Mouse (Mus musculus): ENCODE measurements around the gene Masp1.

The Masp1 gene

DNA sequence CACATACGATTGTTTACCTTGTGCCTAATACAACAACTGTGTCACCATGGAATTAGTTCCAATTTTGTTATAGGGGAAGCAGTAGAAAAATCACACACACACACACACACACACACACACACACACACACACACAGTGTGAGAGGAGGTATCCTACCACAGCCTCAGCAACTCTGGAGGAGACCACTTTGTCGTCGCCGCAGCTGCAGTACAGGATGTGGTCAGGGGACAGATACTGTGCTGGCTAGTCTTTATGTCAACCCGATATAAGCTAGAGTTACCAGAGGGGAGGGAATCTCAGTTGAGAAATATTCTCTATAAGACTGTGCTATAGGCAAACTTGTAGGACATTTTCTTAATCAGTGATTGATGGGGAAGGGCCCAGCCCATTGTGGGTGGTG lies 63.3 kb downstream of the Masp1 start:
- no peak for DNase-seq

DNA sequence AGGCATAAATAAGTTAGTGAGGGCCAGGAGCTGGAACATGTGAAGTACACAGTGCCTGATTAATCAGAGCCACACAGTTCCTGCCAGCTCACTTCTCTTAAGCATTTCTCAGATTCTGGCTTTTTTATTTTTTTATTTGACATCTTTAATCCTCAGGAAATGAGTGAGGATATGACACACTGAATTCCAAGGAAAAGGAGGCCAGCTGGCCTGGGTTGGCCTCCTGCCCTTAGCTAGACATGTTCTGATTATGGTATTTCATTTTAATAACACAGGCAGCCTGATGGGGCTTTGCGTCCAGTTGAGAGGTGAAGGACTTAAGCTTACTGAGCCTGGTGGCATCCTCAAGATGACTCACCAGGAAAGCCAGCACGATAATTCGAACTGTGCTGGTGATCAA lies 64.1 kb downstream of the Masp1 start:
- peak; percentile 95 for DNase-seq

DNA sequence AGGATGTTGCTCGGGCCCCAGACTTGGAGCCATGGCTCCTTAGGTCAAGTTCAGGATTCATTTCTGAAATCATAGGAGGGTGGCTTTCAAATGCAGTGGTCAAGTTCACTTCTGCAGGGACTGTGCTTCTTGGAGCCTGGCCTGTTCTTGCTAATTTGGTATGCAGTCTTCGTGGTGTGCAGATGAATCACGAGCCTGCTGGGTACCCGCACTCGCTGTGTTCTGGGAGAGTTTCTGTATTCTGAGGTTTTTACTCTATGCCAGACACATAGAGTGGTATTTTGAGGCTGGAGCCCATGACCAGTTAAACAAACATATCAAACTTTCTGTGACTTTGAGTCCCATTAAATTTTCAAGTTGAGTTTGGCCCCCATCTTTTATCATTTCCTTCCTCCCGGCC lies 66.2 kb downstream of the Masp1 start:
- no peak for DNase-seq

DNA sequence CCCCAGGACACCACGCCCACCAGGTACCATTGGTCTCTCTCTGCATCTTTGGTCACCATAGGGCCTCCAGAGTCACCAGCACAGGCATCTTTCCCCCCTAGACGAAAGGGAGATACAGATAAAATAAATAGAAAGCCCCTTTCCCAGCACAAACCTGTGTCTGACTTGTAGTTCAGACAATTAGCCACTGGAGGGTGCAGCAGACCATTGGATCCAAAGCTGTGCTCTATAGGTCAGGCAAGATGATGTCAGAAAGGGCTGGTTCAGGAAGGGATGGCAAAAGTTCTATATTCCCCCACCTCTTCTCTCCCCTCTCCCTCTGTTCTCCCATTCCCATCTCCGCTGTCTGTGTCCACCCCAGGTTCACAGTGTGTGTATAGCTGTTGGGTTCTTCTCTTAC lies 68.1 kb downstream of the Masp1 start:
- no peak for DNase-seq

DNA sequence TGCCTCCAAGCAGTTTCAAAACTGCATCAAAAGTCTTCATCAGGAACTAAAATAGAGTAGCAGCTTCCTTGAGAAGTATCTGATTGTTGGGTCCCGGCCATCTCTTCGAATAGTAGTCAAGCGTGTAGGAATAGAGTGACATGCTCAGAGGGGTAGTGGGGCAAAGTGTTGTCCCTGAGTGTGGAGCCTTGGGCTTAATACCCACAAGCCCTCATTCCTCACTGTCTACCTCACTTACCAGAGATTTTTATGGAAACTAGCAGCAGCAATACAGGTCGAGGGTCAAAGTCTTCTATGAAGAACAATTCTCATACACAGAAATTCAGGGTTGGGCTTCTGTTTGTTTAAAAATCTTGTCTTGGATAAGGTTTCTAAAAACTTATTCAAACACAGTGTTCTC lies 69.8 kb downstream of the Masp1 start:
- DNase-seq: no peak

DNA sequence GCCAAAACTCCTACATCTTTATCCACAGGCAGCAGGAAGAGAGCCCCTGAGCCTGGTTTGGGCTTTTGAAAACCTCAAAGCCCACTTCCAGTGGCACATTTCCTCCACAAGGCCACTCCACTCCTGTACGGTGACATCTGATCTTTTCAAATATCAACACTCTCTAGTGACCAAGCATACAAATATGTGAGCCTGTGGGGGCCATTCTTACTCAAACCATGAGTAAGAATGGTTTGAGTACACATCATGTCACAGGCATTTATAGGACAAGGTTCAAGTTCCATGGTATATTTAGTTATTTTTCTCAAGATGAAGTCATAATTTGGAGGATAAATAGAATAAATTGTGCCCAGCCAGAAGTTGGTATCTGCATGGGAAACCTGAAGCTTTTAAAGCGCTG lies 70.7 kb downstream of the Masp1 start:
- DNase-seq: no peak

DNA sequence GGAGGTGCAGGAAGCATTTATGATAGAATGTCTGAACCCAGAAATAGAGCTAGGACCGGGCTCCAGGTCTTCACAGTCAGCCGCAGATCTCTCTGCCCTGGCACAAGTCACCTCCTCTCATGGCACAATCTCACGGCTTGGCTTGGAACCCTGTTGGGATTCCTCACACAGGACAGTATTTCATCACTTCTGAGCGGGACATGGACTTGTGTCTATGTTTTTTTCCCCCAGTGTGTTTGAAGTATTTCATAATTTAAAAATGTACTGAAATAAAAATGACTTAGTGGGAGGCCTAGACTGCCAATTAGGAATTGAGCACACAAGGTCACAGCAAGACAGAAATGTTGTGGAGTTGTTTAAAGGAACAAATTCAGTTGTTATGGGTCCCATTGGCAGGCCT lies 76.4 kb downstream of the Masp1 start:
- DNase-seq: peak; percentile 92

DNA sequence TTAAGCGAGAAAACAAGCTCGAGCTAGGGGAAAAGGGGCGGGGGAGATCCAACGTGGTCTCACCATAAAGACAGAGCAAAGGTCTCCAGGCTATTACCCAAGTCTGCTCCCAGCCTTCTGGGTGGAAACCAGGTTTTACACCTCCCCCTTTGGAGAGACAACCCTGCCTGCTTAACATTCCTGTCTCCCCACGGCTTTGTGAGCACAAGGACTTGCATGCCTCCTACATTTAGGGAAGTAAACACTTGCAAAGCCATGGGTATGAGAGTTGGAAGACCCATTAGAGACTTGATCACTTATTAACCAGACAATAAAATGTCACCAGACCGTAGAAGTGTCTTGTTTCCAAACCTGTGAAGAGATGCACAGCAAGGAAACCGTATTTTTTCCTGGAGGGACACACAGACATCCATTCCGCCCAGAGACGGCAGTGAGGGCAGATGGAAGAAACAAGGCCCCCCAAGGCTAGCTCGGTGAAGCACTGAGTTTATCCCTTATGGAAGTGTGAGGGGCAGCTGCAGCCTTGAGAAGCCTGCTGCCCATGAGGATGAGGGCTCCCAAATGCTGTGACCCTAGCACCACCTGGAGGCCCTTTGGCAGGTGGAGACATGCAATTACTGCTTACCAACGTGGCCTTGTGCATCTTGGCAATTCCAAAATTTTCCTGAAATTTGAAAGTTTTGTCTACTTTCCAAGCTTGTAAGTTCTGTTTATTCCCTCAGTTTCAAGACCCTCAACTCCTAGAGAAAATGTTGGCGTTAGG lies 83.0 kb downstream of the Masp1 start:
- no peak for DNase-seq

DNA sequence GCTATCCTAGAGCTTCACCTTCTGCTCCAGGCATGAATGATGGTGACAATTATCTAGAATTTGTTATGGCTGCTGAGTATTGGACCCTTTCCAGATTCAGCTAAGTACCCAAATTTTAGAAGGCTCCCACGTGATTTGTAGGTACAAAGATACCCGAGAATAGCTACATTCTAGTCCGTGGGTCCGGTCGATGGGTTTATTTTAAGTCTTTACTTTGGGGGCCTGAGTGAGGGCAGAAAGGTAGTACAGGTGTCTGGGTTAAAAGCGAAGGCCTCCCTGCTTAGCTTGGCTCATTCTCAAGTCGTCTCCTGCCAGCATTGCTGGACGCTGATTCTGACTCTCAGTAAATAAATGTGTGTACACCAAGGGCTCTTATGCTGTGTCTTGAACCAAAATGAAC lies 90.6 kb downstream of the Masp1 start:
- no peak for DNase-seq

DNA sequence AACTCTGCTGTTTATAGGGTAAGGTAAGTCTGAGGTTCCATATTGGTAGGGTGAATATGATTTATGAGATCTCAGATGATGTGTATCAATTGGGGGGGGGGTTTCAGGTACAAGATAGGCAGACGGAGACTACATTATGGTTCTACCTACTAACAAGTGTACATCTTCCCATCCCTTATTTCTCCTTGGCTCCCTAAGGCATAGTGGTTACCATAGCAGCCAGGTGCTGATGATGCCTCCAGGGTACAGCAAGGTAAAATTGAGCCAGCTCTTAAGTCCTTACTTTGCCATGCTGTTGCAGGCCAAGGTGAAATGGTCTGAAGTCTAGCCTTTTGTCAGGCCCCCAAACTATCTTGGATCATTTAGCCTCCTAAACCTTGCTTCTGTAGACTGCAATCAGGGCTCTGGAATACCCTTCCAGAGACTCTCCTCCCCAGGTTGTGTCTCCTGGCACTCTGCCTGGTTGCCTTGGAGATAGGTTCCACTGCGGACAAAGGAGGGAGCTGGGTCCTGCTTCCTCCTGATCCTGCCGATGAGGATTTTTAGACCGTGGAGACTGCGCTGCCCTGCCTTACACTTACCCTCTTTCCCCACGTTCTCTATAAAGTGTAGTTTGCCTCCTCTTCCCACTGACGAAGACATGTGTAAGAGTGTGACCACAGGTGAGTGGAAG lies 91.8 kb downstream of the Masp1 start, which contains the start of gene Rtp1:
Gene Rtp1 (plus strand): TSS at position 487 of the 673 bp plus-strand sequence.
- no peak for DNase-seq

DNA sequence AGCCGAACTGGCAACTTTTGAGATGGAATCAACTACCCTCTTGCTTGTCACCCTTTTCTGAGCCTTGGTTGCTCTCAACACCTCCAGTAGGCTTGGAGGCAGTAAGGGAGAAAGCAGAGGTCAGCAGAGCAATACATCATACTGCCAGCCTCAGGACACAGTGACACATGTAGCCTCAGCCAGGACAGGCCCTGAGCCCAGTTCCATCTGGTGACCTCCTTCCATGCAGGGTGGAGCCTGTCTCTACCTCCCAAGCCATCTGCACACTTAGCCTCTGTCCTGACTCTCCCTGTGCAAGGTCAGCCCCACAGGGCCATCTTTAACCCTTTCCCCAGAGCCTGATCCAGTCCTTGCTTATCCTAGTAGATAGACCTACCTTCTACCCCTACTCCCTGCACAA lies 92.9 kb downstream of the Masp1 start:
- peak; percentile 87 for DNase-seq

DNA sequence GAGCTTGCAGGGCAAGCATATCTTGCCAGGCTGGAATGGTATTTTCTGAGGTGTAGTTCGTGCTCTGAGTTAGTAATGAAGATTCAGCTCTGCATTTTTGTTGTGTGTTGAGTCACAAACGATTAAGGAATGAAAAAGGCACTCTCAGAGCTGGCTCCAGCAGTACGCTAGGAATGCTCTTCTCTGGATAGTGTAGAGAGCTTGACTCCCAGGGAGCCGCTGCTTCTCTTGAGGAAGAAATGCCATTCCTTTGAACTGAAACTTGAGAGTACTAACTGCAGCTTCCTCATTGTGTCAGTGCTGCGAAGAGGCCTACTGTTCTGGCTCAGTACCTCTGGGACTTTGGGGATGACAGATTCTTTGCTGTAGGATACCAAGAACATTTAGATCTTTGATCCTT lies 96.8 kb downstream of the Masp1 start:
- no peak for DNase-seq

DNA sequence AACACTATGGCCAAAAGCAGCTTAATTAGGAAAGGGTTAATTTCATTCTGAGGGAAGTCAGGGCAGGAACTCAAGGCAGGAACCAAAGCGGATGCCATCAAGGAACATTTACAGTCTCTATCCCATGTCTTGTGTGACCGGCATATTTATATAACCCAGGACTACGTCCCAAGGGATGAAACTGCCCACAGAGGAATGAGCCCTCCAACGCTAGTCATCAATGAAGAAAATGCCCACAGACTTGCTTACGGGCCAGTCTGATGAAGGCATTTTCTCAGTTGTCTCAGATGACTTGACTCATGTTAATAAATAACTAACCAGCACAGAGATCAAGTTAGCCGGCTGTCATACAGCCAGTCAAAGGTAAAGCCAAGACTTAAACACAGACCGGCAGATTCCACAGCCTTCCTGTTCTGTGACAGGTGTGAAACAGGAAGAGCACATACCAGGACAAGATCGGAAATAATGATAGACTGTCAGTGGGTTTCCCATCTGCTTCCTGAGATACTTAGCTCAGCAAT lies 101.0 kb downstream of the Masp1 start:
- DNase-seq: no peak

DNA sequence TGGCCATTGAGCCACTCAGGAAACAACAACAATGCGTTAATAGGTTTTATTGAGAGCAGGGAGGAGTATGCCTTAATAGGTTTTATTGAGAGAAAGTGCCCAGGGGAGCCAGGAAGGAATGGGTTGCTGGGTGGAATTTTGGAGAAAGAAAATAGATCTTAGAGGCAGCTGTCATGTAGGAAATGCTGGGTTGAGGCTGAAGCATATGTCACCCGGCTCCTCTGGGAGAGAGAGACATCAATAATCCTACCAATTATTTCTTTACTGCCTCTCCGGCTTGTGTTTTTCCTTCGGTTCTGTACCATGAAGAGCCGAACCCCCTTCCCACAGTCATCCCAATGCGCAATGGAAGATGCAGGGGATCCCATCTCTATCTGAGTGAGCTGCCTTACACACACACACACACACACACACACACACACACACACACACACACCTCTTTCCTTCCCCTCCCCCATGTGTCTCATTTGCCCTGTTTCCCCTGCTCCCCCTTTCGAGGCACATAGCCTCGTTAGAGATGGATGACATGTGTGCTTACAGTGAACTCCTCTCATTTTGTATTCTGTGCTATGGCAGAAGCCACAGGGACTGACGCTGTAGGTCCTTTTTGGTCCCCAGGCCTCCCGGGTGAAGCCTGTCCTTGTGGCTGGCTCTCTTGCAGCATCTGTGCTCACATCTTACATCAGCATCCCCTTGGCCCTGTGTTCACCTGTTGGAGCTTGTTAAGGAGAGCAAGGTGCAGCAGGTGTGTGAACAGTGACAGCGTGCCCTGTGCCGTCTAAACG lies 103.0 kb downstream of the Masp1 start:
- no peak for DNase-seq

DNA sequence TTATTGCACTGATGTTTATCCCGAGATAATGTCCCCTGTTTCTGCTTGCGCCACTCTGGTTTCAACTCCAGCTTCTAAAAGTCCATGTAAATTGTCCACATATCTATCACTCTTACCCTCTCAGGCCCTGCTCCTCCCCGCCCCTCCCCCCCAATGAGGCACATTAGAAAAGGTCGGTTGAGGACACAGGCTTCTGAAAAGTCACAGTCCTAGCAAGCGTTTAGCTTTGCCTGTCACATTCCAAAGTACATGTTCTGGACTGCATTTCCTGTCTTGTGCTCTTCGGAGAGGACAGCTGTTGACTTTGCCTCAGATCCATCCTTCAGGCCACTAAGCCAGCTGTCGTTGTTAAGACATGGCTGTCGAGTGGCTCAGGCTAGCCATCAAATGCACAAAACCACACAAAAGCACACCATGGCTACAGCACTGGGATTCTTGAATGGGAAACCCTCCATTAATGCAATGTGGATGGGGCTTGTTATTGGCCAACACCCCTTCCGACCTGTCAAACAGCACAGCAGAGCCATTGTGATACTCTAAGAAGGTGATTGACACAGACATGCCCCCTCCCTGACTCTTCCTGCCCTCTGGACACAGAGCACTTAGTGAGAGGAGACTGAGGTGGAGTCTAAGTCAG lies 103.8 kb downstream of the Masp1 start:
- DNase-seq: peak; percentile 95

DNA sequence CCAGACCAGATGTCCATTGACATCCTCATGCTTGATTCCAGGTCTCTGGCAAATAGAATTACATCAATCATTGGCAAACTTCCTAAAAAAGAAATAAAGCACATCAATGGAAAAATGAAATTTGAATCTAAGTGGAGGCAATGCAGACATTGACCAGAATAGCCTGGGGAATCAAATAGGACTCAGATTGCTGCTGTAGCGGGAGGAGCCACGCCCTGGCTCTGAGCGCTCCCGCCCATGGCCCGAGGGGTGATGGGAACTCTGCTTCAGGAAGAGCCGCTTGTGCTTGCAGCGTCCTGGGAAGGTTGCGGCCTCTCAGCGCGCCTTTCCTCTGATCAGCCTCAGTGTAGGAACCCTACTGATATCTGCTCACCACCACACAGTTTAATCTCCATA lies 104.4 kb downstream of the Masp1 start:
- peak; percentile 95 for DNase-seq

DNA sequence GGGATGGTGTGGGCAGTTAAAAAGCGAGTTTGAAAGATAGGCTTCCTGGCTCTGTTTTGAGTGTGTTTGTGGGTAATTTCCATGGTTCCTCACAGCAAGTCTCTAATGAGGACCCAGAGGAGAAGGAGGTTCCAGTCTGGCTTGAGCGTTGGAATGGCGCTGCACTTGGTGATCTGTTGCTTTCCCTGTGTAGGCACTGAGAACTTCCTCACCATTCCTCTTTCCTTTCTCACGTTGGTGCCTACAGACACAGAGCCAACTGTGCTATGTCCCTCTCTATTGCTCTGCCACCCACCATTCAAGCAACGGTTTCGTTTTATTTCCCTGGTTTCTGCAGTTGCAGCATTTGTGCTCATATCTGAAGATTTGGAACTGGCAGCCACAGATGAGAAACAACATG lies 107.7 kb downstream of the Masp1 start:
- DNase-seq: peak; percentile 77

DNA sequence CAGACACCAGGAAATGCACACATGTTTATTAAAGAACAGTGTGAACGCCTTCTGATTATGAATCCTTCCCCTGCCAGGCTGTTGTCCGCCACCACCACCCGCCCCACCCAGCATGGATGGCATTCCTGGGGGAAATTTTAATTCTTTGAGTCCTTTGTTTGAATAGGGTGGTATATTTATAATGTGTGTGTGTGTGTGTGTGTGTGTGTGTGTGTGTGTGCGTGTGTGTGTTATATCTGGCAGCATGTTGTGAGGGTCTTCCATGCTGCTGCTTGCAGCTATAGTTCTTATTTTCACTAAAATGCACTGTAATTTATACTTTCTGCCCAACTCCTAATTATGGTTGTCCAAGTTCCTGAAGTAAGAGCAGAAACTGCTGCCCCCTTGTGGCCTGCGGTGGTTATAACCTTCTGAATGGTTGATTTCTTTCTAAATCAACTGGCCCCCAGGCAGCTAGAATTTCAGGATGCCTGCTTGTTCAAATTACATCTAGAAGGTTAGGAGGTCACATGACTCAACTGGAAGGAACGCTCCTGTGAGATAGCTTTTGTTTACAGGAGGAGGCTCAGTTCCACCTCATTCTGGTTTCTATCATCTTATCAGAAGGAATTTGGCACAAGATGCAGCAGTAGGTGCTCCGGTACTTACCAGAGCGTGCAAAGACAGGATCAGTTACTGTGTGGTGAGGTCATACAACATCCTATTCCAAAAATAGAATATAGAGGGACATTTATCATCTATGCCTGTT lies 117.4 kb downstream of the Masp1 start:
- DNase-seq: peak; percentile 92

DNA sequence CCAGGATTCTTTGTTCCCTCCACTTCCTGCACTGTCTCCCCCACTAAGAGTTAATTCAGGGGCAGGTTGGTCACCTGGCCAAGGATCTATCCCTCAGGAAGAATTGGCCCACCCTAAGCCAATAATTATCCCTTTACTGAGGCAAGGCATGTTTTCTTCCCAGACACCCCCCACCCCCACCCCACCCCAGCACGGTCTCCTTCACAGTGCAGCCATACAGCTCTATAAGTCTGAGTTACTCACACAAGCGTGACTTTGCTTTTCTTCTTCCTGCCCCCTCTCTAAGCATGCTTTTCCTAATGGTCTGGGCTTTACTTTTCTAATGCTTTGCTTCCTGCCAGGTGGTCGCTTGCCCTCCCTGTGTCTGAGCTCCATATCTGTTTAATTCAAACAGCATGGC lies 118.7 kb downstream of the Masp1 start:
- DNase-seq: peak; percentile 31

DNA sequence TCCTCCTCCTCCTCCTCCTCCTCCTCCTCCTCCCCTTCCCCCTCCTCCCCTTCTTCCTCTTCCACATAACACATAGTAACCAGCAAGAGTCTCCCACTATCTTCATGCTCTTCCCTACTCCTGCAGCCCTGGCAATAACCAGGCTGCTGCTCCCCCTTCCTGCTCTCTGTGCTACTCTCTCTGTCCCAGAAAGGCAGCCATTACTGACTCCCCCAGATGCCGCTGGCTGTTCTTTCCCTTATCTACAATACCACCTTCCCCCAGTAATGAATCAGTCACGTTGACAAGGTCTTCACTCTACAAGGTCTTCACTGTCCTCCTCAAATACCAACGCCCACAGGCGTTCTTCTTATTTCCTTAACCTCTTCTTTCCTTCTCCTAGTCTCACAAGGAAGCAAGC lies 119.2 kb downstream of the Masp1 start:
- DNase-seq: peak; percentile 84
